Mouse (Mus musculus) right cerebral cortex, postnatal 25 days (tissue): ENCODE results near the gene Tmbim4.
"Not testable (repeated sequence)": the region's sequence is repeated elsewhere in the genome, so short reads cannot be mapped to it uniquely, and the experiment has no call there.

Experiments used
- DNase-seq: peaks from one replicate; pipeline ENCODE4 v3.0.0; 2022

Gene Tmbim4

DNA sequence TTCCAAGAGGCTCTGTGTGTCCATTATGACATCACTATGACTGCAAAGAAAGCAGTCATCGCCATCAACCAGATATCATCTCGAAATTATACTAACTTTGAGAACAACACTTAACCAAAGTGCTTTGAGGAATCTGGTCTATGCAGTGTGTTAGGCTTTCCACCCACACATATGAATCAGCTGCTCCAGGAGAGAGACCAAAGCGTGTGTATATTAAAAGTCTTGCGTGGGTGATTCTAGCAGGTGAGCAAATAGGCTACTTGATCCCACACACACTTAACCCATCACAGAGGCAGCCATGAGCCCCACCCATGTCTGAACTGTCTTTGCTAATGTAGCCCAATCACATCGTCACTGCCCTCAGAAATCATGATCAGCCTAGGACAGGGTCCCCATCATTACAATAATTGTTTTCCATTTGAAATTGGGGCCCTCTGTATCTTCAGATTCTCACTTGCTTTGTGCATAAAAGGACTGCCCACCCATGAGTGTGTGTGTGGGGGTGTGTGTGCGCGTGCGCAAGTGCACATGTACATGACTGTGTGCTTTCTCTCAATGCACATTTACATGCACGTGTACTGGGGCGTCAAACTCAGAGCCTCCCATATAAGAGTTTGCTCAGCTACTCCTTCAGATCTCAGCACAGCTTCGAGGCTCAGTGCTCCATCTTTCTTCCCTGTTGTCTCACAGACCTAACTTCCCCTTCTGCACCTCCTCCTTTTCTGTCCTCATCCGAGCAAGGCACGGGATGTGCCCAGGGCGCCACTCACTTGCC is 4.1 kb upstream of the Tmbim4 start:
- DNase-seq = peak; percentile 15

DNA sequence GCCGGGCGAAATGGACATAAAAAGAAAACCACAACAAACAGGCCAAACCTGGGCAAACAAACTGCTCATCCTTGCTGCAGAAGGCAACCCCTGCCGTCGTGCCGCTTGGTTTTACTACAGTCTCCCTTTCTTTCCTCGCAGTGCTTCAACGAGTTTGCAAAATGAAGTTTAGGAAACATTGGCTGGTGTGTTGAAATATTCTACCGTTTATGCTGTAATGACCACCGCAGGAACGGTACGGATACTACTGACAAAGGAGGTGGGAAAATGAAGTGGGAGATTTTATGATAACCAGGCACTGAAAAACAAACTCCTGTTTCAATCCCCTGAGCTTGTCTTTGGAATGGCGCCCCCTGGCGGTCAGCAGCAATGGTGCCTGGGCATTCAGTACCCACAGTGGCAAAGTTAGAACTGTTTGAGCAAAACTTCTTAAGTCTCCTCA is 592 bp downstream of the Tmbim4 start, which contains the start of gene Irak3:
TSS of gene Irak3 (minus strand) at position 170 of the 442 bp plus-strand sequence.
- peak; percentile 66 for DNase-seq

DNA sequence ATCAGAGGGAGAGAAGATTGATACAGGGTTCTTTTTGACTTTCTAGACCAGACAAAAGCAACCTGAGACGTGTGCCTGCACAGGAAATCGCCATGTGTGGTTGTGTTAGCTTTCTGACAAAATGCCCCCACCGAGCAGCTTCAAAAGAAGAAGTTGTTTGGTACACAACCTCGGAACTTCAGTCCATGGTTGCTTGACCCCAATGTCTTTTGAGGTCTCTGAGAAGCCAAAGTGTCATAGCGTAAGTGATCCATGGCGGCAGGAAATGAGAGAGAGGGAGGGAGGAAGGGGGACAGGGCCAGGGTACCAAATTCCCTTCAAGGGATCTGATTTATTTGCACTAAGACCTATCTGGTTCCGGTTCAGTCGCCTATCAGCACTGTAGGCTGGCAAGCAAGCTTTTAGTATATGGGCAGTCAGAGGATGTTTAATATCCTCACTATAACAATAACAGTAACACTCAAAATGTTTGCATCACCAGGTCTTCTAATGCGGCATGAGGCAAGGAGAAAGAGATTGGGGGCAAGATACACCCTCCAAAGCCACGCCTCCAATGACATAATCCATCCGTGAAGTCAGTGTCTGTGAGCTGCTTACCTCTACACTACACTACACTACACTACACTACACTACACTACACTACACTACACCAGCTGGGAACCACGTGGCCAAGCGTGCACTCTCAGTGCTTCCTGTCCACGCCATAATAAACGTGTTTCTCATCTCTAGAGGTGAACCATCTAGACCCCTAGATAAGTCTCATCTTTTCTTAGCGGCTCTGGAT is 1.3 kb downstream of the Tmbim4 start:
- DNase-seq = no peak

DNA sequence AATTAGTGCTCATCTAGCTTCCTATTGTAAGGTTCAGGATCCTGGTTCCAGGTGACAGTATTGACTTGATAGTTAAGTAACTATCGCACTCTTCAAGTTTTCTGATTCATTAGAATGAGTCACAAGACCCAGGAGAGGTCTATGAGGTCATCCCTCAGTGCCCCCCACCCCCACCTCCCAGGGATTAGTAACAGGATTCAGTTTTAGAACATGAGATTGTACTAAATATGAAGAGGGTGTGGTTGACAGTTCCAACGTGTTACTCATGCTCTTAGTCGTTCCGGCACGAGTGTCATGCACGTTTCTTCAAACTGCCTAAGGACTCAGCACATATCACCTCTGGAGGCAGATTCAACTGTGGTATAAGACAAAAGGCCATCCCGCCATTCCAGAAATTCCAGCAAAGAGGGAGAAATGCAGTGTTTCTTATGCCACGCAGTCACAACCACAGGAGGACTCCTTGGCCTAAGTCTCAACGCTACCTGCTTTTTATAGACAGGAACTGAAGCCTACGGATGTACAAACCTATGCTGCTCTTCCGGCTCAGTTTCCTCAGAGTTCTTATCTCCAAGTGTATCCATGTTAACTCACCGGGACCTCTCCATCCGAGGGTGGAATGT is 3.3 kb downstream of the Tmbim4 start:
- DNase-seq = no peak

DNA sequence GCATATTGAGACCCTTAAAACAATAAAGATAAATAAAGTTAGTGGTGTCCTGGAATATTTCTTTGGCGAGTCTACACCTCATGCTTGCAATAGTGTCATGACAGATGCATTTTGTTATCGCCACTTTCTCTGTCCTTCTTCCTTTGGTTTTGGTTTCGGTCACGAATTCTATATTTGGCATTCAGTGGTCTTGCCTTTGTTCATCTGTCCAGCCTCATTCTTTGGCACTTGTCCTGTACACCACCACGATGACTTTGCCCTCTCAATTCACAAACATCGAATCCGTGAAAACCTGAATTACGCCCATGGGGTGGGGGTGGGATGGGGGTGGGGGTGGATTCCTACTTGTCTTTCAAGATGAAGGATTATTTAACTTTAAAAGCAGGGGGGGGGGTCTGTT is 6.6 kb downstream of the Tmbim4 start:
- no peak for DNase-seq

DNA sequence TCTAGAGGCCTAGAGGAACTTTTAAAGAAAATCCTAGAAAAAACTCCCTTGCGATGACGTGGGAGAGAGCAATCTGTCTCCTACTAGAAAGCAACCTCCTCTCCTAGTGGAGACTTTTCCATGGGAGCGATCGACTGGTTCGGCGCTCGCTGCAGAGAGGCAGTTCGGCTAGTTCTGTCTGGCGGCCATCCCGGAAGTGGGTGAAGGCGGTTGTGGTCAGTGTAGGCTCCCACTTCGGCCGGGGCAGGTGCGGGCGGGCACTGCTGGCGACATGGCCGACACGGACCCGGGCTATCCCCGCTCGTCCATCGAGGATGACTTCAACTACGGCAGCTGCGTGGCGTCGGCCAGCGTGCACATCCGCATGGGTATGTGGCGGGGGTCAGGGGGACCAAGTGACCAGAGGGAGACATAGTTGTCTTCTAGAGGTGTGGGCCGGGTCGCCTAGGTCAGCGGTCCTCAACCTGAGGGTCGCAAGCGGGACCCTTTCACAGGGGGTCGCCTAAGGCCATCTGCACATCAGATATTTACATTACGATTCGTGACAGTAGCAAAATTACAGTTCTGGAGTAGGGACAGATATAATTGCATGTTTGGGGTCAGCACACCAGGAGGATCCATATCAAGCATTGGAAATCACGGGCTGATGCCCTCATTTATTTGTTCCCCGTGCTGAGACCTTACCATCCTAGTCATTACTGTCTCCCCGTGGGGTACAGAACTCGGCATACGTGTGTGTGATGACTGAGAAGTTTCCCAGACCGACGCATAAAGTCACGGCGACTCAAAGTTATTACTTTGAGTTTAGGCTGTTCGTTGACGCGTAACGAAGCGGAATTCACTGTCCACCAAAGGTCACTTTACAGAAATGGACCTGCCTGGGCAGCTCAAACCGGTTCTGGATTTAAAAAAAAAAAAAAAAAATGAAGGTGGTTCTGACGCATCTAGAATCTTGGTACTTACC is 7.5 kb downstream of the Tmbim4 start:
- peak; percentile 88 for DNase-seq

DNA sequence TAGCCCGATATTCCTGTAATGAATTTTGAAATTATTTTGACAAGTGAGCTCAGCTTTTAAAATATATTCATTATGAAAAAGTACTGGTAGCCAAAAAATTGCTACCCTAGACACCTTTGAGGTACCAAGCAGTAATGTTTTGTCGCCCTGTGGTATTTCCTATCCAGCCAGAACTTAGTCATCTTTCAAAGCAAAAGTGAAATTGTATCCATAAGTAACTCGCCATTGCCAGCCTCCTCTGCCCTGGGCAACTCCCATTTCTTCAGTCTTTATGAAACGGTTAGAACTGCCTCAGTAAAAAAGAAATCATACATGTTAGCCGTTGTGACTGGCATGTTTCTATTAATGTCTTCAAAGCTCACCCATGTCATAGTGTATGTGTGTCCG is 8.1 kb downstream of the Tmbim4 start:
- DNase-seq = no peak

DNA sequence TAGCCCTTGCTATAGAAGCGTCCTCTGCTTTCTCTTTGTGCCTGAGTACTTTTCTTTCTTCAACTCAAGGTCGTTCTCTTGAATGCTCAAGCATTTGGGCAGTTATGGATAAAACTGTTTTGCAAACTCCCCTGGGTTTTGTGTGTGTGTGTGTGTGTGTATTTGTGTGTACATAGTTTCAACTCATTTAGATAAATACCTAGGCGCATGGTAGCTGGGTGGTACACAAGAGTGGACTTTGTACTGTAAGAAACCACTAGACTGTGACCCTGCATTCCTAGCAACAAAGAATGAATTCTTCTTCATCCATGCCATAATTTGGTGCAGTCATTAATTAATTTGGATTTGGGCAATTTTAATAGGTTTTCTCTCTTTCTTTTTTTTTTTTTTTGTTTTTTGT is 8.7 kb downstream of the Tmbim4 start:
- no peak for DNase-seq

DNA sequence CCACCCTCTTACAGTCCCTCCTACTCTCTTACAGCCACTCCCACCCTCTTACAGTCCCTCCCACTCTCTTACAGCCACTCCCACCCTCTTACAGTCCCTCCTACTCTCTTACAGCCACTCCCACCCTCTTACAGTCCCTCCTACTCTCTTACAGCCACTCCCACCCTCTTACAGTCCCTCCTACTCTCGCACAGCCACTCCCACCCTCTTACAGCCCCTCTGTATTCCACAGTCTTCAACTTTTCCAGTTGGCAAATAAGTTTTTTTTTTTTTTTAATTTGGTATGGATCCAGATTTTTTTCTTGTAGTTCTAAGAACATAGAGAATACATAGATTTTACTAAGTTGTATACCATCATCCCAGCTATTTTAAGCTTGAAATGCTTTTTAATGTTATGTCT is 15.7 kb downstream of the Tmbim4 start:
- DNase-seq = not testable (repeated sequence)

DNA sequence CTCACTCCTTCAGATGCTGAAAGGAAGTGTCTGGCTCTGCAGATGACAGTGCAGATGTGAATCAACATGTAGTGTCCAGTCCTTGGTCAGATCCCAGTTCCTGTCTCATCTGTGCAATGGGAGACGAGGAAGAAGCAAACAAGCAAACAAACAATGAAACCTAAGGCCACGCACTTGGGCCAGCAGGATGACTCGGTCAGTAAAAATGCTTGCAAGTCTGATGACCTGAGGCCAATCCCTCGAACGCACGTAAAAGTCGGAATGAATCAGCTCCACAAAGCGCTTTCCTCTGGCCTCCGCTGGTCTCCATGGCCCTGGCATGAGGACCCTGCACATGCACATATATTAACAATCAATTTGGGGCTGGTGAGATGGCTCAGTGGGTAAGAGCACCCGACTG is 17.6 kb downstream of the Tmbim4 start:
- DNase-seq = no peak

DNA sequence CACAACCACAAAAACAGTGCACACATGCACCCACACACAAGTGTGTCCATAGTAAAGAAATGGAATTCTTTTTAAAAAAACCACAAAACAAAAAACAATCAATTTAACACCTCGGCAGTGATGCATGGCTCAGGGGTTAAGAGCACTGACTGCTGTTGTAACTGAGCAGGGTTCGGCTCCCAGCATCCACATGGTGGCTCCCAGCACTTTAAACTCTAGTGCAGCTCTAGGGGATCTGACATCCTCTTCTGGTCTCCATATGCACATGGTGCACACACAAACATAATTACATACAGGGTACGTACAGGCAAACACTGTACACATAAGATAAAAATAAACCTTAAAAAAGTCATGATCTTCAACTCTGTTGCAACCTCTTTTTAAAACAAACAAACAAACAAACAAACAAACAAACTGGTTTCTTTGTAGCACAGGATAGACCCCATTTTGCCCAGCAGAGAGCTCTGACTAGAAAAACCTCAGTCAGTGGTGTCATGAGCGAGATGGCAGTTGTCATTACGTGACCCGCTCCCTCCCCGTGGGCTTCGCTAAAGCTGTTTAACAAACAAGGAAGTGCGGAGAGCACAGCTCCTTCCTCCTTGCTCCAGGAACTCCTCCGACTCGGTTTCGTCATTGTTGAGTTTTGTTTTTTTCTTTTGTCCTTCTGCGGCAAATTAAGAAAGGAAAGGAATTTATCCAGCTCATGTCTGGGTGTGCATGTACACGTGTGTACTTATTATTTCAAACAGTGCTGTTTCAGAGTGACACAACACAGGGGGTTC is 18.4 kb downstream of the Tmbim4 start:
- DNase-seq = no peak

DNA sequence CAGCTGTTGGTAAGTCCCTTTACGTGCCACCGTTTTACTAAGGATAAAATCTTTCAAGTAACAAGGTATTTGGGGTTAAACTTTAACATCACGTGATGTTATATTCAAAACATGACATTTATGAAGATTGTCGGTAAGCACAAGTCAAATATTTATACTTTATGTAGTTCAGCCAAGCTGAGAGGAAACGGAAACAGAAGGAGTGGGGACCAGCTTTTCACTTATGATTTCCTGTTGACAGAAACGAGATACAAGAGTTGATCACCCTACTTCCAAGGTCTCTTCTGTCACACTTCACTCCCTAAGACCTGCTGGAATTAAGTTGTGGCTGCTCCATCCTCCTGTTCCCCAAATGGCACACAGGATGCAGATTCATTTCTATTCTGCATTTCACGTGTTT is 19.4 kb downstream of the Tmbim4 start:
- DNase-seq = no peak

DNA sequence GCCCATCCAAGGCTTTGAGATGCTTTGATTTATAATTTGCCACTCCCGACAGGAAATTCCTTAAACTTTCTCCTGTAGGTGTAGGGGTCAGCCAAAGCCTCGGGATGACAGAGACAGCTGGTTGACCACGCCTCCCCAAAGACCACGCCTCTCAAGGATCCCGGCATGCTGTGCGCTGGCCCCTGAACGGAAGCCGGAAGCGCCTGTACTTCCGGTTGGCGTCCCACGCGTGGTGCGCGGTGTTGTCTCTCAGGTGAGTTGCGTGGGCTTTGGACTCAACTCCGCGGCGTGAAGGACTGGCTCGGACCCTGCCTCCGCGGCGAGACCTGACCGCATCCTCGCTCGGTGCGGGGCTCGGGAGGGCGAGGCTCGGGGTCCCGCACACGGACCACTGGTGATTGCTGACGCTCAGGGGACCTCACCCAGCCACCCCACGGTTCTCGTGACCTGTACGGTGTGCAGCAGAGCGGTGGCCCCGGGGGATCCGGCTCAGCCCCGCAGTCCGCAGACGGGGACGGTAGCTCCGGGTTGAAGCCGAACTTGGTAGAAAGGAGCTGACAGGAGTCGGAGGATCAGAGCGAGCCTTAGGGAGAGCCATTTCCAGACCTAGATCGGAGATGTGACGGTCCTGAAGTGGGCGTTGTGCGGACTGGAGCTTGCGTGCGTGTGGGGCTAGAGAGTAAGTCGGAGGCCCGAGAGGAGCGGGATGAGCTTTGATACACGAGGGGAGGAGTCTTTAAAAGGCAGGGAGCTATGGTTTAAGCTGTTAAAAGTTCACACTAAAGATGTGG is 25.7 kb downstream of the Tmbim4 start, which contains the start of gene Llph:
TSS of gene Llph (plus strand) at position 200 of the 791 bp plus-strand sequence.
- peak; percentile 82 for DNase-seq

DNA sequence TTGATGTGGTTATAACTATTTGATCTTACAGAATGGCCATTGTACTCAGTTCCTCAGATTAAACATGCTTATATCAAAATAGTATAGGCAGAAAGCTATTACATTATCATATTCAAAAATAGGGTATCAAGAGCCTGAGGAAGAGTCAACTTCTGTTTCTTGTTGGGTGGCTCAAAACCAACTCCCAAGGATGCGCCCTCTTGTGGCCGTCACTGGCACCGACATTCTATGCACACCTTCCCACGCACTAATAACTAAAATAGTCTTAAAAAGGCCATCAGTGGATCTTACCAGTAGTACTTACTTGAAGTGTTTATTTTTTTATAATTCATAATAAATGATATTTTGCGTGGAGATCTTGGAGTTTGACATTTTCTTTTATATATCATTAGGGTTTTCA is 30.3 kb downstream of the Tmbim4 start:
- DNase-seq = peak; percentile 24

DNA sequence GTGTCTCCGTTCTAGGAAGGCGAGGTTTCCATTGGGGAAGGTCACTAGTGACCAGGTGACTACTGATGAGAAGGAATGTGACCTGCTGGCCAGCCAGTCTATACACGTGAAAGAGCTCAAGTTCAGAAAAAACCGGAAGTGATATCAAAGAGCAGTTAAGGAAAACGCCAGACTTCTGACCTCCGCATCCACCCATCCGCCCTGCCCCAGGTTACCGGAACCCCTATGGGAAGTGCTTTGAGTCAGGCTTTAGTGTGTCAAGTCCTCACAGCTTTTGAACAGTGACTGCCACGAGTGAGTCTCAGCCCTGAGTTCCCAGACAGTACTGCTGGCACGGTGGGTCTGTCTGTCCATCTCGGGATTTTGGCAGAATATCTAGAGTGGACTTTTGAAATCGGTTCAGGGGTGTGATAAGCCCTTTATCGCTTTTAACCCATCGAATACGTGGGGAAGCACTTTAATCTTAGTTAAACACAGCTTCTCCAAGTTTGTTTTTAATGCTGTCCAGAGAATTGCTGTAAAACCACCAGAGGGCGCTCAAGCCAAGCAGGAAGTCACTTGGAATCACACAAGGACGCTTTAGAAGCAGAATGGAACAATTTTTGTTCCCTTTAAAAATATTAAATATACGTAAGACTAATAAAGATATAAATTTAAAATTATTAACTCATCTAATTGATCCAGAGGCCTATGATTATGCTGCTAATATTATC is 32.4 kb downstream of the Tmbim4 start:
- peak; percentile 27 for DNase-seq

DNA sequence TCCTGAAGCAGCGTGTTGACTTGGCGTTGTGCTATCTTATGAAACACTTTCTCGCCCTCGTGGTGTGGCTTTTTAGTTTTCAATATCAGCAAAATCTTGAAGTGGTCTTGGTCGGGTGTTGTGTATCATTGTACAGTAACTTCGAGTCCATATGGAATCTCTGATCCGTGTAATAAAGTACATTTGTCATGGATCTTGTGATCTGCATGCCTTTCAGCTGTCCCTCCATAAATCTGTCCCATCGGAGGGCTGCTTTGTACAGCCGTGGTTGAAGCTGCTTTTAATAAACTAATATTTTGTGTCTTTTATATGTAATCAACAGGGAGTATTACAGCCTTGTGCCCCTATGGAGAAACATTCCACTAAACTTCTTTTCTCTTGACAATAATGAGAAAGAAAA is 35.5 kb downstream of the Tmbim4 start:
- no peak for DNase-seq

DNA sequence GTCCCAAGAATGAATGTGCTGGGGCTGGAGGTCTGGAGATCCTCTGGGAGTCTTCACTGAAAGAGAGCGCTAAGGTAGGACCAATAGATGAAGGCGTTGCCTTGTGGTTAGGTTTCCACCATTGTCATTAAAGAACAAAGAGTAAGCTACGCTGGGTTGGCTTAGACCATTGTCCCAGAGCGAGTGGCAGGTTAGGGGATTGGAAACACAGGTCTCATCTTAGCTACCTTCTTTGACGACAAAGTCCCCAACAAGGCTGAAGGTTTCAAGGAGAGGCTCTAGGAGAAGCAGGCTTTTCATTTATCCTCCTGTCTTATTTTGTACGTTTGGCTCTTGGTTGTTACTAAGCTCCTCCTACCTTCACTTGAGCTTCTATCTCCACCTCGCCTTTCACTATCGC is 36.9 kb downstream of the Tmbim4 start:
- DNase-seq = no peak

DNA sequence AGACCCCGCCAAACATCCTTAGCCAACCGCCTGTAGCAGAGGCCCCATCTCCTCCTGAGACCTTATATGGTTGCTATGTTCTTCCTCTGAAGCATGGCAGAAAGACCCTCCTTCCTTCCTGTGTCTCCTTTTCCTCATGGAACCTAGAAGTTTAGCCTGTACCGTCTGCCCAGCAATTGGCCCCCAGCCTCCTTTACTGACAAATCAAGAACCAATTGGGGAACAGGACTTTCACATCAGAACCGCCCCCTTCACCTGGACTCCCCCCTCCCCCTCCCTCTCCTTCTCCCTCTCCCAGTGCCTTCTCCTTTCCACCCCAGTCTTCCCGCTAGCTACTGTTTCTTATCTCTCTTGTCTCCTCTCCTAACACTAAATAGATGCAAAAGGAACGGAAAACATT is 38.1 kb downstream of the Tmbim4 start:
- DNase-seq = no peak

DNA sequence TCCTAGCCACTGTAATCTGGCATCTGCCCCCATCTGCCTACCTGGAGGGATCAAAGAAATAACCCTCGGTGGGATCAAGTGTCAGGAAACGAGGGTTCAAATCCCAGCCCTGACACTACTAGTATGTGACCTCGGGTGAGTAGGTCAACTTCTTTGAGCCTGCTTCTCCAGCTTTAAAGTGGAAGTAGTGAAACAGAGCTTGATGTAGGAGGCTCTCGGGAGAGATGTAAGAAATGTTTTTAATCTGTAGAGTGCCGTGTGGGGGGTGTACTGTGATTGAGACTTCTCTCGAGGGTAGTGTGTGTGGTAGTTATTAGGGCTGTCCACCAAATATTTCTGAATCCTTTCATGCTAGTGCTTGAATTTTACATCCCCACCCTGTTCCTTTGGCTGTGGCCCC is 41.0 kb downstream of the Tmbim4 start:
- DNase-seq = no peak

DNA sequence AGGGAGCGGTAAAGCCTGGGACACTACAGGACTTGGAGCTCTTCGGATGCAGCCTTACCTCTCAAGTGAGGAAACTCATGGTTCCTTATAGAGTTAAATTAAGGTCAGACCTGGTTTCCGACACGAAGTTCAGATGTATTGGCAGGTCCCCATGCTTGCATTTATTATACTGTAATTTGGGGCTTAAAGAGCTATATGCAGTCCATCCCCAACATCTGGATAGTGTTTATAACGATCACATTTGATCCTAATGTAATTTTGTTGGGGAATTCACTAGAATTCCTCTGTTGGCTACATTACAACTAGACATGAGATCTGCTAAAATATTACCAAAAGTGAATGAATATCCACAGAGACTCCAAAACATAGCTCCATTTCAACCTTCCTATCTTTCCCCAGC is 44.3 kb downstream of the Tmbim4 start:
- no peak for DNase-seq
